Mouse (Mus musculus) lung, embryonic 14.5 days (tissue): ENCODE results near the gene Wrap53. TPM values are rescaled to one million over a fixed set of nuclear protein-coding genes. Genes with fewer than 3 reads are reported as not detected.
A peak's percentile ranks its signal among the peaks of the same experiment; 100 is the strongest.

Source experiments
- ATAC-seq: fragments of 200-750 bp; cut with Nextera tagmentation; 2 replicates; pipeline ENCODE4 v1.8.0; 2017; ENCODE audit warnings: mild to moderate bottlenecking, moderate TSS enrichment, moderate library complexity; ENCODE audit not compliant: insufficient read depth
- DNase-seq: peaks from one replicate; pipeline ENCODE4 v3.0.0-alpha.2; 2015
- H3K27ac ChIP-seq: fragments of 300-500 bp; sonication (generic); 2 replicates; pipeline ENCODE4 v1.5.1; 2014; ENCODE audit warnings: low read depth, mild to moderate bottlenecking, moderate library complexity
- H3K27me3 ChIP-seq: fragments of 300-500 bp; sonication (generic); 2 replicates; pipeline ENCODE4 v1.6.1; 2014; ENCODE audit warnings: low read length, control low read depth; ENCODE audit not compliant: insufficient read depth
- H3K36me3 ChIP-seq: fragments of 300-500 bp; sonication (generic); 2 replicates; pipeline ENCODE4 v1.6.1; 2014; ENCODE audit warnings: control low read depth; ENCODE audit not compliant: insufficient read depth
- H3K4me1 ChIP-seq: fragments of 300-500 bp; sonication (generic); 2 replicates; pipeline ENCODE4 v1.6.1; 2014; ENCODE audit warnings: antibody characterized with exemption, control low read depth; ENCODE audit not compliant: insufficient read depth
- H3K4me2 ChIP-seq: fragments of 300-500 bp; sonication (generic); 2 replicates; pipeline ENCODE4 v1.6.1; 2014; ENCODE audit warnings: mild to moderate bottlenecking
- H3K4me3 ChIP-seq: fragments of 300-500 bp; sonication (generic); 2 replicates; pipeline ENCODE4 v1.5.1; 2014; ENCODE audit warnings: low read depth, low read length
- H3K9ac ChIP-seq: fragments of 300-500 bp; sonication (generic); 2 replicates; pipeline ENCODE4 v1.6.1; 2014
- H3K9me3 ChIP-seq: fragments of 300-500 bp; sonication (generic); 2 replicates; pipeline ENCODE4 v1.6.1; 2016; ENCODE audit warnings: low read depth, low read length, control low read depth
- CTCF ChIP-seq: IDR thresholded peaks from 2 replicates; pipeline ENCODE4 v1.5.1; 2016; ENCODE audit warnings: antibody characterized with exemption, low read depth
- WGBS: fragments of 180-500 bp; shearing (Covaris S2); extraction: QIAGEN DNeasy Blood & Tissue Kit; methylation state at CpG from one replicate; pipeline ENCODE4 v1.1.7; 2014; 5-methylcytosine and 5-hydroxymethylcytosine counted together
- polyA plus RNA-seq: library from polyadenylated mRNA; unstranded; fragments of >200 nt; fragmentation: Nextera tagmentation; extraction: Ambion mirVana; gene quantifications from 2 replicates; pipeline ENCODE4 v1.2.1, GENCODE M21; 2014

Wrap53 gene
- polyA plus RNA-seq, 1 experiment from 2014 or later, result 33.6 TPM

- Histone ChIP-seq H3K27ac (no peak overlapping the region), H3K4me1 (no peaks in the 10 kb centered on the region), H3K4me3 (no peak overlapping the region), H3K9me3 (no peaks in the 10 kb centered on the region), H3K36me3 (no peaks in the 10 kb centered on the region), H3K4me2 (no peak overlapping the region), H3K9ac (no peak overlapping the region), H3K27me3 (no peaks in the 10 kb centered on the region)
- ATAC-seq (no peak), DNase-seq (no peak)
- WGBS, result 82% methylated on average over 4 of the region's 4 CpGs
- TF ChIP-seq CTCF, result no peak
Observed at GRCm38 (mm10) chr11:69523651-69524050, 56.4 kb downstream of the Wrap53 start.

- no peaks in the 10 kb centered on the region for H3K9me3 ChIP-seq
- H3K9ac ChIP-seq, result no peak overlapping the region
- DNase-seq (no peak), ATAC-seq (no peak)
- H3K4me1 ChIP-seq, result 0 out of 2 replicates have a peak, but pooled peaks cover under 1% of the 10 kb centered on the region
- no peak for TF ChIP-seq CTCF
- 74% methylated on average over 9 of the region's 9 CpGs for WGBS
- H3K4me3 ChIP-seq, result no peak overlapping the region
- no peaks in the 10 kb centered on the region for H3K27me3 ChIP-seq
- no peak overlapping the region for H3K4me2 ChIP-seq
- no peak overlapping the region for H3K27ac ChIP-seq
- H3K36me3 ChIP-seq, result no peaks in the 10 kb centered on the region
Observed at GRCm38 (mm10) chr11:69521526-69522149, 58.4 kb downstream of the Wrap53 start.

- Histone ChIP-seq H3K4me1 (0 out of 2 replicates have a peak, but pooled peaks cover 3% of the 10 kb centered on the region), H3K27ac (no peak overlapping the region), H3K36me3 (no peaks in the 10 kb centered on the region), H3K9me3 (no peaks in the 10 kb centered on the region), H3K27me3 (no peaks in the 10 kb centered on the region), H3K4me3 (no peak overlapping the region), H3K9ac (no peak overlapping the region), H3K4me2 (no peak overlapping the region)
- DNase-seq (no peak), ATAC-seq (no peak)
- WGBS, result 65% methylated on average over 4 of the region's 4 CpGs
- TF ChIP-seq CTCF, result no peak
Observed at GRCm38 (mm10) chr11:69519976-69520375, 60.1 kb downstream of the Wrap53 start.

GRCm38 (mm10) chr11:69516661-69517060, 63.4 kb downstream of the Wrap53 start:
- Histone ChIP-seq H3K9ac (no peak overlapping the region; the same call in 1 of the 2 replicates), H3K27ac (no peak overlapping the region), H3K4me2 (no peak overlapping the region), H3K9me3 (no peaks in the 10 kb centered on the region), H3K27me3 (no peaks in the 10 kb centered on the region), H3K36me3 (no peaks in the 10 kb centered on the region), H3K4me1 (0 out of 2 replicates have a peak, but pooled peaks cover 3% of the 10 kb centered on the region), H3K4me3 (no peak overlapping the region)
- no peak for ATAC-seq
- no peak for TF ChIP-seq CTCF
- DNase-seq, result no peak
- 54% methylated on average over 3 of the region's 3 CpGs for WGBS

- WGBS, result 40% methylated on average over 15 of the region's 15 CpGs
- Histone ChIP-seq H3K4me2 (no peak overlapping the region), H3K9me3 (no peaks in the 10 kb centered on the region), H3K27ac (no peak overlapping the region), H3K27me3 (no peaks in the 10 kb centered on the region), H3K9ac (no peak overlapping the region; the same call in 1 of the 2 replicates), H3K4me1 (0 out of 2 replicates have a peak, but pooled peaks cover 3% of the 10 kb centered on the region), H3K4me3 (no peak overlapping the region), H3K36me3 (no peaks in the 10 kb centered on the region)
- ATAC-seq, result no peak
- no peak for TF ChIP-seq CTCF
- DNase-seq, result no peak
Observed at GRCm38 (mm10) chr11:69516151-69516640, 63.9 kb downstream of the Wrap53 start.

- Histone ChIP-seq H3K9me3 (no peaks in the 10 kb centered on the region), H3K9ac (no peak overlapping the region), H3K36me3 (no peaks in the 10 kb centered on the region), H3K4me2 (no peak overlapping the region), H3K27me3 (no peaks in the 10 kb centered on the region), H3K4me3 (no peak overlapping the region), H3K4me1 (0 out of 2 replicates have a peak, but pooled peaks cover 3% of the 10 kb centered on the region), H3K27ac (no peak overlapping the region)
- DNase-seq (peak; percentile 90), ATAC-seq (0 out of 2 replicates have a peak, but pooled peaks have one; percentile 57)
- TF ChIP-seq CTCF, result peak; percentile 80
- 10% methylated on average over 6 of the region's 6 CpGs for WGBS
Observed at GRCm38 (mm10) chr11:69513840-69514239, 66.2 kb downstream of the Wrap53 start.

Other genes with a start within 250 kb of the Wrap53 start
- gene Rnf227, start 239.8 kb downstream of the Wrap53 start, polyA plus RNA-seq, result 15.2 TPM in 2 replicates
- 57.3 and 59.9 TPM in 2 replicates for gene Chd3, start 210.8 kb downstream of the Wrap53 start, polyA plus RNA-seq
- 169 and 173 TPM in 2 replicates for gene Naa38, start 184.8 kb downstream of the Wrap53 start, polyA plus RNA-seq
- gene Cyb5d1, start 184.6 kb downstream of the Wrap53 start, polyA plus RNA-seq, result 26.8 and 27.2 TPM in 2 replicates
- 37.5 and 39.1 TPM in 2 replicates for gene Tmem88, start 182.0 kb downstream of the Wrap53 start, polyA plus RNA-seq
- gene Kdm6b, start 166.6 kb downstream of the Wrap53 start, polyA plus RNA-seq, result 22.9 and 24.4 TPM in 2 replicates
- 0.58 and 1.9 TPM in 2 replicates for gene Dnah2, start 31.1 kb downstream of the Wrap53 start, polyA plus RNA-seq
- 2.8 and 3.3 TPM in 2 replicates for gene Efnb3, start 20.1 kb downstream of the Wrap53 start, polyA plus RNA-seq
- gene Trp53, start 104 bp upstream of the Wrap53 start, polyA plus RNA-seq, result 178 and 202 TPM in 2 replicates
- 6.9 and 9.8 TPM in 2 replicates for gene Atp1b2, start 25.7 kb upstream of the Wrap53 start, polyA plus RNA-seq
- gene Shbg, start 37.6 kb upstream of the Wrap53 start, polyA plus RNA-seq, result not detected in 2 replicates
- 18.0 and 18.3 TPM in 2 replicates for gene Sat2, start 41.8 kb upstream of the Wrap53 start, polyA plus RNA-seq
- gene Fxr2, start 52.7 kb upstream of the Wrap53 start, polyA plus RNA-seq, result 26.8 and 31.2 TPM in 2 replicates
- gene Sox15, start 75.1 kb upstream of the Wrap53 start, polyA plus RNA-seq, result not detected in 2 replicates
- 29.4 and 32.2 TPM in 2 replicates for gene Mpdu1, start 82.4 kb upstream of the Wrap53 start, polyA plus RNA-seq
- gene Cd68, start 85.9 kb upstream of the Wrap53 start, polyA plus RNA-seq, result 12.1 and 13.5 TPM in 2 replicates
- gene Eif4a1, start 92.2 kb upstream of the Wrap53 start, polyA plus RNA-seq, result 695 and 712 TPM in 2 replicates
- 78.7 and 95.0 TPM in 2 replicates for gene Senp3, start 101.8 kb upstream of the Wrap53 start, polyA plus RNA-seq
- gene Tnfsf13, start 105.5 kb upstream of the Wrap53 start, polyA plus RNA-seq, result 0.64 and 0.93 TPM in 2 replicates
- 10.0 and 11.6 TPM in 2 replicates for gene Tnfsf12, start 115.6 kb upstream of the Wrap53 start, polyA plus RNA-seq
- gene Tnfsfm13, start 115.8 kb upstream of the Wrap53 start, polyA plus RNA-seq, result 4.4 and 5.3 TPM in 2 replicates
- 50.4 and 50.5 TPM in 2 replicates for gene Polr2a, start 178.4 kb upstream of the Wrap53 start, polyA plus RNA-seq
- 0.12 and 0.20 TPM in 2 replicates for gene Slc35g3, start 181.7 kb upstream of the Wrap53 start, polyA plus RNA-seq
- gene Zbtb4, start 185.7 kb upstream of the Wrap53 start, polyA plus RNA-seq, result 2.5 TPM in 2 replicates
- gene Chrnb1, start 215.7 kb upstream of the Wrap53 start, polyA plus RNA-seq, result 12.1 and 14.6 TPM in 2 replicates
- 1.6 TPM in 2 replicates for gene Fgf11, start 221.6 kb upstream of the Wrap53 start, polyA plus RNA-seq
- 4.3 and 5.0 TPM in 2 replicates for gene Tmem102, start 225.4 kb upstream of the Wrap53 start, polyA plus RNA-seq
- gene Gm39566, start 235.0 kb upstream of the Wrap53 start, polyA plus RNA-seq, result not detected in 2 replicates
- not detected in 2 replicates for gene Spem2, start 238.2 kb upstream of the Wrap53 start, polyA plus RNA-seq
- gene Spem1, start 241.9 kb upstream of the Wrap53 start, polyA plus RNA-seq, result not detected in 2 replicates